Mouse (Mus musculus) left cerebral cortex, postnatal 14 days (tissue): Measurements from ENCODE around the gene Chchd3. TPM values are rescaled to one million over a fixed set of nuclear protein-coding genes. Genes with fewer than 3 reads are reported as not detected.

ENCODE experiments used
- DNase-seq, 2 experiments: peaks; one replicate each; pipeline ENCODE4 v3.0.0; 2021 to 2022; ENCODE audit warnings: low spot score in 2 of 2, mixed read lengths in 1 of 2
- intact Hi-C: fragments of 180-260 bp; cut with DNase I; formaldehyde crosslinking; loops from one replicate; pipeline ENCODE4 v1.15.1; 2025
- total RNA-seq, 2 experiments: library from RNA; stranded (reverse); gene quantifications; 2 replicates each; pipeline ENCODE4 v1.2.3; 2021

The Chchd3 gene
- total RNA-seq, 2 experiments from 2014 or later: 90.8 to 92.6 TPM

- intact Hi-C loops: no loop called here
Measured at GRCm38 (mm10) chr6:32837165-32837938, 222.7 kb downstream of the Chchd3 start.

GRCm38 (mm10) chr6:32823856-32824620 is 236.0 kb downstream of the Chchd3 start:
- intact Hi-C loops: no loop called here
- no peak for DNase-seq

More at GRCm38 (mm10) chr6:32837165-32837938, 222.7 kb downstream of the Chchd3 start:
- peak; percentile 12 to 35 for DNase-seq

- intact Hi-C loops: no loop called here
- DNase-seq: no peak
Measured at GRCm38 (mm10) chr6:32818961-32819360, 241.1 kb downstream of the Chchd3 start.

- intact Hi-C loops: no loop called here
Measured at GRCm38 (mm10) chr6:32808796-32809195, 251.3 kb downstream of the Chchd3 start.

GRCm38 (mm10) chr6:32807771-32808170 is 252.3 kb downstream of the Chchd3 start:
- no peak for DNase-seq
- intact Hi-C loops: no loop called here

More at GRCm38 (mm10) chr6:32808796-32809195, 251.3 kb downstream of the Chchd3 start:
- DNase-seq: no peak

GRCm38 (mm10) chr6:32803646-32804045 is 256.4 kb downstream of the Chchd3 start:
- DNase-seq: no peak
- intact Hi-C loops: no loop called here

GRCm38 (mm10) chr6:32801776-32802175 is 258.3 kb downstream of the Chchd3 start:
- DNase-seq: no peak
- intact Hi-C loops: no loop called here

GRCm38 (mm10) chr6:32797525-32797924 is 262.5 kb downstream of the Chchd3 start:
- DNase-seq: no peak
- intact Hi-C loops: no loop called here

GRCm38 (mm10) chr6:32795653-32796500 is 264.2 kb downstream of the Chchd3 start:
- intact Hi-C loops: no loop called here
- peak in 1 of 2 experiments; percentile 49 for DNase-seq

GRCm38 (mm10) chr6:32793575-32793974 is 266.5 kb downstream of the Chchd3 start:
- intact Hi-C loops: no loop called here

GRCm38 (mm10) chr6:32793163-32793562 is 266.9 kb downstream of the Chchd3 start:
- intact Hi-C loops: no loop called here
- DNase-seq: no peak

More at GRCm38 (mm10) chr6:32793575-32793974, 266.5 kb downstream of the Chchd3 start:
- no peak for DNase-seq

- no peak for DNase-seq
- intact Hi-C loops: no loop called here
Measured at GRCm38 (mm10) chr6:32790487-32790886, 269.6 kb downstream of the Chchd3 start.

- no peak for DNase-seq
- intact Hi-C loops: no loop called here
Measured at GRCm38 (mm10) chr6:32787399-32787798, 272.7 kb downstream of the Chchd3 start.

- intact Hi-C loops: no loop called here
- DNase-seq: no peak
Measured at GRCm38 (mm10) chr6:32786196-32786595, 273.9 kb downstream of the Chchd3 start.

- intact Hi-C loops: no loop called here
- no peak for DNase-seq
Measured at GRCm38 (mm10) chr6:32783102-32783501, 277.0 kb downstream of the Chchd3 start.

- DNase-seq: peak; percentile 52 to 64
- intact Hi-C loops: no loop called here
Measured at GRCm38 (mm10) chr6:32780602-32781001, 279.5 kb downstream of the Chchd3 start.

GRCm38 (mm10) chr6:32776384-32776783 is 283.7 kb downstream of the Chchd3 start:
- DNase-seq: no peak

GRCm38 (mm10) chr6:32754524-32754923 is 305.5 kb downstream of the Chchd3 start:
- DNase-seq: peak; percentile 40 to 67
- intact Hi-C loops: no loop called here

More at GRCm38 (mm10) chr6:32776384-32776783, 283.7 kb downstream of the Chchd3 start:
- intact Hi-C loops: no loop called here

GRCm38 (mm10) chr6:32749821-32750220 is 310.2 kb downstream of the Chchd3 start:
- DNase-seq: no peak
- intact Hi-C loops: no loop called here

- intact Hi-C loops: no loop called here
- DNase-seq: no peak
Measured at GRCm38 (mm10) chr6:32748777-32749176, 311.3 kb downstream of the Chchd3 start.
